Mouse (Mus musculus) cerebellum, adult 2 months (tissue): ENCODE results near the gene Psmd1.

ENCODE experiments used
- CTCF ChIP-seq: fragments of 200-500 bp; IDR thresholded peaks from 2 replicates; pipeline ENCODE4 v1.5.1; 2011; ENCODE audit warnings: low read depth, mild to moderate bottlenecking, control low read depth, low read length, moderate library complexity, borderline replicate concordance; ENCODE audit not compliant: insufficient read depth
- POLR2A ChIP-seq: fragments of 200-500 bp; IDR thresholded peaks from 2 replicates; pipeline ENCODE4 v1.6.1; 2011; ENCODE audit warnings: low read length, control low read depth, borderline replicate concordance; ENCODE audit not compliant: insufficient read depth

DNA sequence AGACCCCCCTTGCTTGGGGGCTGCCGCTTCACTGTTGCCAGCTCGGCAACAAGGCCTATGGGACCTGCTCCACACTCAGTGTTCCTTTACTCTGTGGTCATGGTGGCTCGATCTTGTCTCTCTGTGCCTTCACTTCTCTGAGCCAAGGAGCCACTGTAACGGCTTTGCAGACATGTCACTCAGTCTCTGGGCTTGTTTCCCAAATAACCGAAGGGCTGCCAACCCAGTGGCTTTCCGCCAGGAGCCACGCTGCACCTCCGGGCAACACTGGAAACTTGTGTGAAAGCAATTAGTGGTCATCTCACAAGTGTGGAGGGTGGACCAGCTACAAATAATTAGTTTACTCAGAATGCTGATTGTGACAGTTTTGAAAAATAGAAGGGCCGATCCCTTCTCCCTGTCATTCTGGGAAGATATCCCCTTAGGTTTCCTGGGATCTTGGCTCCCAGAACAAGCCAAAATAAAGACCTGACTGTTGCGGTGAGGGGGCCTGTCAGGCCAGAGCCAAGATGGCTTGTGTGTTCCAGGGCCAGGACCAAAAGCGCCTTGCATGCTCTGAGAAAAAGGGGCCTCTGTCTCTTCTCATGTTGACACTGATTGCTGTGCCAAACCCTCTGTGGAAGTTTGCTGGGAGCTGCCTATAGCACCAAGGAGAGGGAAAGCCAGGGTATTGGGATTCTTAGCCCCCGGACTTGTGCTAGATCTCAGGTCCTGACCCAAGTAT is 10.8 kb upstream of the Psmd1 start:
- TF ChIP-seq POLR2A (no peak), CTCF (no peak)
